Mouse (Mus musculus) small intestine, adult 2 months (tissue): ENCODE results near the gene Dcaf12.

Experiments used
- CTCF ChIP-seq: fragments of 200-500 bp; IDR thresholded peaks from 2 replicates; pipeline ENCODE4 v1.5.1; 2012; ENCODE audit warnings: low read depth, mild to moderate bottlenecking, control low read depth, inconsistent platforms, low read length, moderate library complexity, mixed read lengths; ENCODE audit not compliant: insufficient replicate concordance, insufficient read length; ENCODE audit errors: extremely low read depth
- POLR2A ChIP-seq: fragments of 200-500 bp; IDR thresholded peaks from 2 replicates; pipeline ENCODE4 v1.6.1; 2012; ENCODE audit warnings: low read depth, mild to moderate bottlenecking, control low read depth, inconsistent platforms, low read length, moderate library complexity

GRCm38 (mm10) chr4:41284087-41284486 lies 30.6 kb downstream of the Dcaf12 start:
- no peak for TF ChIP-seq POLR2A
- no peak for TF ChIP-seq CTCF
